ENCODE assay signal across 10 mouse cellular contexts in genomic region chr4:130906296-130906695, GRCm38 (mm10). TPM values are rescaled to one million over a fixed set of nuclear protein-coding genes. Genes with fewer than 3 reads are reported as not detected.
A peak's percentile ranks its signal among the peaks of the same experiment; 100 is the strongest.
DNase-seq lines count a peak whose midpoint lies in the region; ATAC-seq lines count a peak whose summit lies in the region.
"Had no signal": no experiment of that assay in that cellular context is flagged by ENCODE, and none has a peak within 500 bp of the region (broad histone marks: within the 10 kb centered on the region; RNA-seq: fewer than 3 reads in every experiment).

No protein-coding gene starts in this region.

- no peak for ATAC-seq in CD4-positive, CD25-positive, alpha-beta regulatory T cell, adult 4 months

- DNase-seq in kidney, adult 11 months, result peak; percentile 65
- DNase-seq in kidney, postnatal 4 days, result no peak
- peak; percentile 90 for DNase-seq in NIH3T3 (ENCODE audit: low read depth)
- peak; percentile 55 to 60 for DNase-seq in cerebellum, postnatal 36 days
- DNase-seq in heart, postnatal 4 days, result peak; percentile 63
- no peak for DNase-seq in c-Kit-positive CD71-positive TER-119-positive erythroid progenitor cells, embryonic 14.5 days (ENCODE audit: low spot score)
- DNase-seq in spleen, postnatal 14 days (ENCODE audit: low spot score in 2 of 2), result no peak

RNA-seq across cellular contexts. Expression of gene Laptm5, which starts 6.6 kb away (rescaled TPM):
- total RNA-seq in heart, postnatal 4 days (2021), result 10 to 100 TPM; 10.1 to 13.4 TPM
- polyA plus RNA-seq in CD4-positive, CD25-positive, alpha-beta regulatory T cell, adult 4 months (2017; shearing (Covaris generic)), result 1,000 to 10,000 TPM; 1,726 to 2,325 TPM

RNA-seq across cellular contexts. Expression of gene Matn1, which starts 37.9 kb away (rescaled TPM):
- not detected for total RNA-seq in heart, postnatal 4 days (2021)
- not detected for polyA plus RNA-seq in CD4-positive, CD25-positive, alpha-beta regulatory T cell, adult 4 months (2017; shearing (Covaris generic))
- total RNA-seq: neutrophil, adult 5-6 weeks had no signal
- polyA plus RNA-seq: intestine, embryonic 14.5 days had no signal

Comparison
In these comparisons a context has a peak if more than half of its experiments do, and no peak if none do; other contexts are left out.
1. DNase-seq: peak in kidney, adult 11 months (single experiment), NIH3T3 (single experiment), cerebellum, postnatal 36 days (2 of 2) and heart, postnatal 4 days (single experiment); none in kidney, postnatal 4 days (0 of 2), c-Kit-positive CD71-positive TER-119-positive erythroid progenitor cells, embryonic 14.5 days (single experiment) and spleen, postnatal 14 days (0 of 2).